Mouse (Mus musculus): Measurements from ENCODE around the gene Arhgap20. TPM values are rescaled to one million over a fixed set of nuclear protein-coding genes. Genes with fewer than 3 reads are reported as not detected.

Arhgap20 gene
- polyA plus RNA-seq, 1 experiment = not detected

- Histone ChIP-seq H3K9me3 (ENCODE audit: control insufficient read depth, low read length) (no peaks in the 10 kb centered on the region; the same call in 1 of the 2 replicates), H3K36me3 (ENCODE audit: control insufficient read depth) (no peaks in the 10 kb centered on the region), H3K27me3 (ENCODE audit: control insufficient read depth) (no peaks in the 10 kb centered on the region), H3K4me3 (replicated peaks) (no peak overlapping the region), H3K4me1 (ENCODE audit: control insufficient read depth) (no peaks in the 10 kb centered on the region)
- TF ChIP-seq GATA1 (IDR thresholded peaks at IDR 0.05; ENCODE audit: low read length) = no peak
- TF ChIP-seq TAL1 (IDR thresholded peaks at IDR 0.05; ENCODE audit: low read length) = no peak
Measured at GRCm38 (mm10) chr9:51881881-51882280, 116.7 kb downstream of the Arhgap20 start.

DNA sequence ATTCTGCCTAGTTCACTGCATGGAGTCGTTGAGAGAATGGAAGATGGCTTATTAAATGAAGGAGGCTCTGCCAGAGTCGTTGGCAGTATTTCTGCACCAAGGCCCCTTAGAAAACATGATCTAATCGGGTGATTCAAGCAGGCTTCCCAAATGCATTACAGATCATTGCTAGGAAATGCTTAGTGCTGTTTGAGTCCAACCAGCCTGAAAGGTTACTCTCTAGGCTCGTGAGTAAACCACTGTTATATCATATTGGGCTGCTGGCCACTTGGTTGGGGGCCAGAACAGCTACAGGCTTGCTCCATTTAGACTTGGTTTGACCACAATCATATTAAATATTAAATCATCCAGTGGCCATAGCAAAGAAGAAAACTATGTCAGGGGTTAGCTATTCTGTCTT, 118.2 kb downstream of the Arhgap20 start:
- Histone ChIP-seq H3K36me3 (ENCODE audit: control insufficient read depth) (no peaks in the 10 kb centered on the region), H3K27me3 (ENCODE audit: control insufficient read depth) (no peaks in the 10 kb centered on the region), H3K4me1 (ENCODE audit: control insufficient read depth) (no peaks in the 10 kb centered on the region), H3K4me3 (replicated peaks) (no peak overlapping the region), H3K9me3 (ENCODE audit: control insufficient read depth, low read length) (no peaks in the 10 kb centered on the region; the same call in 1 of the 2 replicates)
- TF ChIP-seq TAL1 (IDR thresholded peaks at IDR 0.05; ENCODE audit: low read length) = no peak
- TF ChIP-seq GATA1 (IDR thresholded peaks at IDR 0.05; ENCODE audit: low read length) = no peak

DNA sequence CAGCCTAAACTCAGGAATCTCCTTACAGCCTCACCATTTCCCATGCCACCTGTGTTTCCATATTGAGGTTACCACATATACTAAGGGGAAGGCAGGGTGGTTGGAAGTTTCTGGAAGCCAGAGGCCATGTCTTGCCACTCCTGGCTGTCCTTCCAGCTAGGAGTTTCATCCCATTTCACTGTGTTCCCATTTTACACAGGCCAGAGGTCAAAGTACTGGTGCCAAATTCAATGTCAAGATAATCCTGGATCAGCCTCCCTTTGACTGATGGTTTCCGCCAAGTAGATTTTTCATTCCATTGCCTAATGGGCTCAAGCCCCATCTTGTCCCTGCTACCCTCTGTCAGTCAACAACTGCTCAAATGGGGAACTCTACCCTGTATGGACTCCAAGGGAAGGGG, 127.8 kb downstream of the Arhgap20 start:
- H3K27me3 ChIP-seq (ENCODE audit: control insufficient read depth) = no peaks in the 10 kb centered on the region
- TF ChIP-seq GATA1 (IDR thresholded peaks at IDR 0.05; ENCODE audit: low read length) (no peak), TAL1 (IDR thresholded peaks at IDR 0.05; ENCODE audit: low read length) (no peak)
- H3K4me3 ChIP-seq (replicated peaks) = no peak overlapping the region
- no peaks in the 10 kb centered on the region for H3K9me3 ChIP-seq (ENCODE audit: control insufficient read depth, low read length)
- no peaks in the 10 kb centered on the region for H3K36me3 ChIP-seq (ENCODE audit: control insufficient read depth)
- no peaks in the 10 kb centered on the region for H3K4me1 ChIP-seq (ENCODE audit: control insufficient read depth)

Other genes with a start within 250 kb of the Arhgap20 start
- 0.21 and 0.72 TPM in 2 replicates for gene Fdx1, start 198.2 kb downstream of the Arhgap20 start, polyA plus RNA-seq (2012)

All from erythroblast, embryonic 14.5 days (primary cell).